Mouse (Mus musculus): ENCODE results near the gene Amdhd2. TPM values are rescaled to one million over a fixed set of nuclear protein-coding genes. Genes with fewer than 3 reads are reported as not detected.
A peak's percentile ranks its signal among the peaks of the same experiment; 100 is the strongest.

Gene Amdhd2
- polyA plus RNA-seq, 1 experiment from 2014 or later, result 31.1 TPM

GRCm38 (mm10) chr17:24192848-24193247 is 29.3 kb upstream of the Amdhd2 start:
- ATAC-seq (ENCODE audit: low FRiP score), result no peak

GRCm38 (mm10) chr17:24191481-24191880 is 27.9 kb upstream of the Amdhd2 start:
- no peak overlapping the region for H3K9ac ChIP-seq
- H3K27me3 ChIP-seq, result no peaks in the 10 kb centered on the region
- H3K36me3 ChIP-seq (replicated peaks), result no peaks in the 10 kb centered on the region; the same call in 1 of the 2 replicates
- H3K27ac ChIP-seq, result no peak overlapping the region
- no peaks in the 10 kb centered on the region for H3K9me3 ChIP-seq
- peaks cover 8% of the 10 kb centered on the region; the same call in 1 of the 2 replicates for H3K4me1 ChIP-seq
- WGBS, result 66% methylated on average over 4 of the region's 4 CpGs
- H3K4me2 ChIP-seq, result no peak overlapping the region
- no peak overlapping the region for H3K4me3 ChIP-seq (replicated peaks)
- no peak for ATAC-seq (ENCODE audit: low FRiP score)

More at GRCm38 (mm10) chr17:24192848-24193247, 29.3 kb upstream of the Amdhd2 start:
- H3K9ac ChIP-seq, result no peak overlapping the region
- no peaks in the 10 kb centered on the region for H3K9me3 ChIP-seq
- 86% methylated on average over 8 of the region's 8 CpGs for WGBS
- H3K4me3 ChIP-seq (replicated peaks), result no peak overlapping the region
- no peaks in the 10 kb centered on the region for H3K27me3 ChIP-seq
- H3K4me2 ChIP-seq, result no peak overlapping the region
- no peaks in the 10 kb centered on the region; the same call in 1 of the 2 replicates for H3K36me3 ChIP-seq (replicated peaks)
- H3K27ac ChIP-seq, result no peak overlapping the region
- H3K4me1 ChIP-seq, result peaks cover 8% of the 10 kb centered on the region

GRCm38 (mm10) chr17:24190934-24191333 is 27.4 kb upstream of the Amdhd2 start:
- no peaks in the 10 kb centered on the region for H3K9me3 ChIP-seq
- H3K36me3 ChIP-seq (replicated peaks), result peaks cover under 1% of the 10 kb centered on the region; the same call in 1 of the 2 replicates
- no peak overlapping the region for H3K27ac ChIP-seq
- H3K4me1 ChIP-seq, result peaks cover 8% of the 10 kb centered on the region; the same call in 1 of the 2 replicates
- no peak overlapping the region for H3K9ac ChIP-seq
- H3K4me3 ChIP-seq (replicated peaks), result no peak overlapping the region
- H3K4me2 ChIP-seq, result no peak overlapping the region
- WGBS, result 95% methylated on average over 2 of the region's 2 CpGs
- no peaks in the 10 kb centered on the region for H3K27me3 ChIP-seq
- no peak for ATAC-seq (ENCODE audit: low FRiP score)

- Histone ChIP-seq H3K9me3 (no peaks in the 10 kb centered on the region), H3K4me2 (no peak overlapping the region), H3K36me3 (replicated peaks) (no peaks in the 10 kb centered on the region), H3K27ac (no peak overlapping the region), H3K27me3 (0 out of 2 replicates have a peak, but pooled peaks cover 4% of the 10 kb centered on the region), H3K4me3 (replicated peaks) (no peak overlapping the region), H3K4me1 (peaks cover 6% of the 10 kb centered on the region), H3K9ac (no peak overlapping the region)
- ATAC-seq (ENCODE audit: low FRiP score), result no peak
- WGBS, result 86% methylated on average over 3 of the region's 3 CpGs
These were observed 10.7 kb upstream of the Amdhd2 start for GRCm38 (mm10) chr17:24174259-24174658.

- WGBS, result 5% methylated on average over 3 of the region's 3 CpGs
- Histone ChIP-seq H3K27ac (no peak overlapping the region), H3K36me3 (replicated peaks) (no peaks in the 10 kb centered on the region), H3K27me3 (0 out of 2 replicates have a peak, but pooled peaks cover 4% of the 10 kb centered on the region), H3K9me3 (no peaks in the 10 kb centered on the region), H3K9ac (no peak overlapping the region), H3K4me3 (replicated peaks) (no peak overlapping the region), H3K4me1 (peaks cover 8% of the 10 kb centered on the region), H3K4me2 (no peak overlapping the region)
- no peak for ATAC-seq (ENCODE audit: low FRiP score)
These were observed 9.9 kb upstream of the Amdhd2 start for GRCm38 (mm10) chr17:24173423-24173822.

- Histone ChIP-seq H3K27ac (no peak overlapping the region), H3K4me1 (peaks cover 23% of the 10 kb centered on the region), H3K4me2 (no peak overlapping the region), H3K27me3 (0 out of 2 replicates have a peak, but pooled peaks cover 4% of the 10 kb centered on the region), H3K4me3 (replicated peaks) (no peak overlapping the region), H3K9ac (no peak overlapping the region), H3K9me3 (no peaks in the 10 kb centered on the region), H3K36me3 (replicated peaks) (peaks cover 8% of the 10 kb centered on the region; the same call in 1 of the 2 replicates)
- ATAC-seq (ENCODE audit: low FRiP score), result no peak
- WGBS, result 97% methylated on average over 4 of the region's 4 CpGs
These were observed 8.2 kb upstream of the Amdhd2 start for GRCm38 (mm10) chr17:24171738-24172137.

GRCm38 (mm10) chr17:24170729-24171128 is 7.2 kb upstream of the Amdhd2 start:
- peaks cover 24% of the 10 kb centered on the region for H3K4me1 ChIP-seq
- H3K9me3 ChIP-seq, result no peaks in the 10 kb centered on the region
- H3K9ac ChIP-seq, result no peak overlapping the region
- WGBS, result 87% methylated on average over 5 of the region's 5 CpGs
- no peak overlapping the region for H3K4me3 ChIP-seq (replicated peaks)
- peaks cover 12% of the 10 kb centered on the region for H3K36me3 ChIP-seq (replicated peaks)
- H3K4me2 ChIP-seq, result no peak overlapping the region
- no peak for ATAC-seq (ENCODE audit: low FRiP score)
- 0 out of 2 replicates have a peak, but pooled peaks cover 4% of the 10 kb centered on the region for H3K27me3 ChIP-seq
- H3K27ac ChIP-seq, result no peak overlapping the region

- H3K4me2 ChIP-seq, result peak overlapping the region; percentile 92
- no peaks in the 10 kb centered on the region for H3K9me3 ChIP-seq
- H3K27me3 ChIP-seq, result 0 out of 2 replicates have a peak, but pooled peaks cover 4% of the 10 kb centered on the region
- H3K36me3 ChIP-seq (replicated peaks), result peaks cover 19% of the 10 kb centered on the region
- peak overlapping the region; percentile 89 for H3K9ac ChIP-seq
- no peak for ATAC-seq (ENCODE audit: low FRiP score)
- H3K4me3 ChIP-seq (replicated peaks), result peak overlapping the region; percentile 93
- peaks cover 24% of the 10 kb centered on the region for H3K4me1 ChIP-seq
- WGBS, result 64% methylated on average over 3 of the region's 3 CpGs
- peak overlapping the region; percentile 96; the same call in 1 of the 2 replicates for H3K27ac ChIP-seq
These were observed 6.6 kb upstream of the Amdhd2 start for GRCm38 (mm10) chr17:24170125-24170524.

- peaks cover 25% of the 10 kb centered on the region for H3K36me3 ChIP-seq (replicated peaks)
- peak within 1 kb of the TSS; percentile 92 for H3K4me2 ChIP-seq
- peak within 1 kb of the TSS; percentile 89 for H3K9ac ChIP-seq
- WGBS, result under 1% methylated on average over 56 of the region's 58 CpGs
- H3K27me3 ChIP-seq, result 0 out of 2 replicates have a peak, but pooled peaks cover 4% of the 10 kb centered on the region
- no peaks in the 10 kb centered on the region for H3K9me3 ChIP-seq
- H3K4me1 ChIP-seq, result peaks cover 24% of the 10 kb centered on the region
- peak; percentile 93 for ATAC-seq (ENCODE audit: low FRiP score)
- peak within 1 kb of the TSS; percentile 96 for H3K27ac ChIP-seq
- peak within 1 kb of the TSS; percentile 93 for H3K4me3 ChIP-seq (replicated peaks)
These were observed 5.9 kb upstream of the Amdhd2 start, which contains the start of gene Atp6v0c for GRCm38 (mm10) chr17:24169317-24170065. TSS of gene Atp6v0c (minus strand) at chr17:24169702.

- H3K27ac ChIP-seq, result peak overlapping the region; percentile 96
- 1% methylated on average over 39 of the region's 41 CpGs for WGBS
- peaks cover 24% of the 10 kb centered on the region for H3K4me1 ChIP-seq
These were observed 5.2 kb upstream of the Amdhd2 start for GRCm38 (mm10) chr17:24168590-24169277.

GRCm38 (mm10) chr17:24167891-24168505 is 4.4 kb upstream of the Amdhd2 start:
- 56% methylated on average over 7 of the region's 7 CpGs for WGBS
- H3K4me2 ChIP-seq, result peak overlapping the region; percentile 92
- H3K27ac ChIP-seq, result peak overlapping the region; percentile 96
- H3K4me1 ChIP-seq, result peaks cover 28% of the 10 kb centered on the region
- H3K27me3 ChIP-seq, result 0 out of 2 replicates have a peak, but pooled peaks cover 4% of the 10 kb centered on the region
- peak overlapping the region; percentile 93 for H3K4me3 ChIP-seq (replicated peaks)
- ATAC-seq (ENCODE audit: low FRiP score), result no peak
- H3K9me3 ChIP-seq, result no peaks in the 10 kb centered on the region
- H3K36me3 ChIP-seq (replicated peaks), result peaks cover 26% of the 10 kb centered on the region
- H3K9ac ChIP-seq, result peak overlapping the region; percentile 89

More at GRCm38 (mm10) chr17:24168590-24169277, 5.2 kb upstream of the Amdhd2 start:
- H3K9ac ChIP-seq, result peak overlapping the region; percentile 89
- peaks cover 26% of the 10 kb centered on the region for H3K36me3 ChIP-seq (replicated peaks)
- H3K4me3 ChIP-seq (replicated peaks), result peak overlapping the region; percentile 93
- H3K4me2 ChIP-seq, result peak overlapping the region; percentile 92
- no peaks in the 10 kb centered on the region for H3K9me3 ChIP-seq
- H3K27me3 ChIP-seq, result 0 out of 2 replicates have a peak, but pooled peaks cover 4% of the 10 kb centered on the region
- peak; percentile 76 for ATAC-seq (ENCODE audit: low FRiP score)

All from forebrain, embryonic 12.5 days (tissue).